Mouse (Mus musculus) left cerebral cortex, postnatal 10 days (tissue): Measurements from ENCODE around the gene Olfr470. TPM values are rescaled to one million over a fixed set of nuclear protein-coding genes. Genes with fewer than 3 reads are reported as not detected.
"Not testable (repeated sequence)": the region's sequence is repeated elsewhere in the genome, so short reads cannot be mapped to it uniquely, and the experiment has no call there.

Experiments
- DNase-seq, 2 experiments: peaks; one replicate each; pipeline ENCODE4 v3.0.0; 2021 to 2022; ENCODE audit warnings: low spot score in 2 of 2, mixed read lengths in 1 of 2; ENCODE audit errors: extremely low spot score in 1 of 2
- intact Hi-C: fragments of 180-260 bp; cut with DNase I; formaldehyde crosslinking; loops from one replicate; pipeline ENCODE4 v1.15.1; 2025
- total RNA-seq, 2 experiments: library from RNA; stranded (reverse); gene quantifications; 2 replicates each; pipeline ENCODE4 v1.2.3; 2021

Olfr470 gene
- not detected for total RNA-seq

GRCm38 (mm10) chr7:107847390-107847789, at the start of gene Olfr470:
TSS of gene Olfr470 (minus strand) at chr7:107847490.
- DNase-seq, intact Hi-C loops: not testable (repeated sequence)

- intact Hi-C loops: no loop called here
- DNase-seq: no peak
Observed at GRCm38 (mm10) chr7:107841719-107842118, 5.6 kb downstream of the Olfr470 start.

- intact Hi-C loops, DNase-seq: not testable (repeated sequence)
Observed at GRCm38 (mm10) chr7:107825441-107825840, 21.8 kb downstream of the Olfr470 start, which contains the start of gene Olfr469. TSS of gene Olfr469 (minus strand) at chr7:107825541.

- DNase-seq, intact Hi-C loops: not testable (repeated sequence)
Observed at GRCm38 (mm10) chr7:107823867-107824266, 23.4 kb downstream of the Olfr470 start.

GRCm38 (mm10) chr7:107819442-107819841, 27.8 kb downstream of the Olfr470 start:
- no peak for DNase-seq
- intact Hi-C loops: no loop called here

- intact Hi-C loops: no loop called here
Observed at GRCm38 (mm10) chr7:107811963-107812362, 35.3 kb downstream of the Olfr470 start, which contains the start of gene Olfr467. TSS of gene Olfr467 (plus strand) at chr7:107812263.

GRCm38 (mm10) chr7:107802138-107802537, 45.2 kb downstream of the Olfr470 start:
- intact Hi-C loops: no loop called here
- no peak for DNase-seq

More at GRCm38 (mm10) chr7:107811963-107812362, 35.3 kb downstream of the Olfr470 start, which contains the start of gene Olfr467:
- no peak for DNase-seq

GRCm38 (mm10) chr7:107801108-107801507, 46.2 kb downstream of the Olfr470 start, which contains the start of gene Ovch2:
TSS of gene Ovch2 (minus strand) at chr7:107801208.
- no peak for DNase-seq
- intact Hi-C loops: no loop called here

- intact Hi-C loops: no loop called here
- no peak for DNase-seq
Observed at GRCm38 (mm10) chr7:107796500-107796899, 50.8 kb downstream of the Olfr470 start.

Other genes with a start within 250 kb of the Olfr470 start
- not detected for gene 5330417H12Rik, start 222.3 kb downstream of the Olfr470 start, total RNA-seq
- not detected for gene Cyb5r2, start 89.5 kb downstream of the Olfr470 start, total RNA-seq
- not detected for gene Ovch2, start 46.3 kb downstream of the Olfr470 start, total RNA-seq
- gene Olfr467, start 35.2 kb downstream of the Olfr470 start, total RNA-seq: not detected
- not detected for gene Olfr469, start 21.9 kb downstream of the Olfr470 start, total RNA-seq
- not detected for gene Olfr472, start 50.4 kb upstream of the Olfr470 start, total RNA-seq
- not detected for gene Olfr473, start 83.0 kb upstream of the Olfr470 start, total RNA-seq
- not detected for gene Olfr474, start 107.2 kb upstream of the Olfr470 start, total RNA-seq
- gene Olfr476, start 117.3 kb upstream of the Olfr470 start, total RNA-seq: not detected
- gene Olfr477, start 139.2 kb upstream of the Olfr470 start, total RNA-seq: not detected
- not detected for gene Olfr478, start 186.5 kb upstream of the Olfr470 start, total RNA-seq
- not detected for gene Olfr479, start 203.2 kb upstream of the Olfr470 start, total RNA-seq
- gene Olfr480, start 219.9 kb upstream of the Olfr470 start, total RNA-seq: not detected
- gene Olfr481, start 232.4 kb upstream of the Olfr470 start, total RNA-seq: not detected